Mouse (Mus musculus): ENCODE results near the gene Susd1.
A peak's percentile ranks its signal among the peaks of the same experiment; 100 is the strongest.

Gene Susd1

GRCm38 (mm10) chr4:59437990-59438854 lies at the start of gene Susd1:
Gene Susd1, minus strand, starts transcription at chr4:59438633.
- no peak for DNase-seq (ENCODE audit: low read depth, low spot score)

- DNase-seq (ENCODE audit: low read depth, low spot score), result no peak
Measured at GRCm38 (mm10) chr4:59471306-59471705, 32.9 kb upstream of the Susd1 start.

GRCm38 (mm10) chr4:59465449-59465848 lies 27.0 kb upstream of the Susd1 start:
- no peak for DNase-seq (ENCODE audit: low read depth, low spot score)

- no peak for DNase-seq (ENCODE audit: low read depth, low spot score)
Measured at GRCm38 (mm10) chr4:59464661-59465060, 26.2 kb upstream of the Susd1 start.

GRCm38 (mm10) chr4:59462494-59462893 lies 24.1 kb upstream of the Susd1 start:
- DNase-seq (ENCODE audit: low read depth, low spot score), result no peak

GRCm38 (mm10) chr4:59461116-59461727 lies 22.8 kb upstream of the Susd1 start:
- no peak for DNase-seq (ENCODE audit: low read depth, low spot score)

- DNase-seq (ENCODE audit: low read depth, low spot score), result no peak
Measured at GRCm38 (mm10) chr4:59459216-59459955, 21.0 kb upstream of the Susd1 start.

- DNase-seq (ENCODE audit: low read depth, low spot score), result peak; percentile 56
Measured at GRCm38 (mm10) chr4:59457941-59458340, 19.5 kb upstream of the Susd1 start.

GRCm38 (mm10) chr4:59457091-59457490 lies 18.7 kb upstream of the Susd1 start:
- no peak for DNase-seq (ENCODE audit: low read depth, low spot score)

- DNase-seq (ENCODE audit: low read depth, low spot score), result no peak
Measured at GRCm38 (mm10) chr4:59455465-59455864, 17.0 kb upstream of the Susd1 start.

- peak; percentile 72 for DNase-seq (ENCODE audit: low read depth, low spot score)
Measured at GRCm38 (mm10) chr4:59454046-59454445, 15.6 kb upstream of the Susd1 start.

GRCm38 (mm10) chr4:59452503-59452933 lies 14.1 kb upstream of the Susd1 start:
- peak; percentile 82 for DNase-seq (ENCODE audit: low read depth, low spot score)

- peak; percentile 23 for DNase-seq (ENCODE audit: low read depth, low spot score)
Measured at GRCm38 (mm10) chr4:59450906-59451305, 12.5 kb upstream of the Susd1 start.

- DNase-seq (ENCODE audit: low read depth, low spot score), result no peak
Measured at GRCm38 (mm10) chr4:59450234-59450854, 11.9 kb upstream of the Susd1 start.

GRCm38 (mm10) chr4:59447296-59447695 lies 8.9 kb upstream of the Susd1 start:
- no peak for DNase-seq (ENCODE audit: low read depth, low spot score)

- DNase-seq (ENCODE audit: low read depth, low spot score), result no peak
Measured at GRCm38 (mm10) chr4:59445516-59445915, 7.1 kb upstream of the Susd1 start.

GRCm38 (mm10) chr4:59444994-59445393 lies 6.6 kb upstream of the Susd1 start:
- DNase-seq (ENCODE audit: low read depth, low spot score), result no peak

GRCm38 (mm10) chr4:59444085-59444484 lies 5.7 kb upstream of the Susd1 start:
- no peak for DNase-seq (ENCODE audit: low read depth, low spot score)

- no peak for DNase-seq (ENCODE audit: low read depth, low spot score)
Measured at GRCm38 (mm10) chr4:59441265-59441664, 2.8 kb upstream of the Susd1 start.

GRCm38 (mm10) chr4:59439960-59440359 lies 1.5 kb upstream of the Susd1 start:
- no peak for DNase-seq (ENCODE audit: low read depth, low spot score)

GRCm38 (mm10) chr4:59439041-59439440 lies 608 bp upstream of the Susd1 start:
- no peak for DNase-seq (ENCODE audit: low read depth, low spot score)

- DNase-seq (ENCODE audit: low read depth, low spot score), result no peak
Measured at GRCm38 (mm10) chr4:59435951-59436350, 2.5 kb downstream of the Susd1 start.

Measured in 3T3-L1 (cell line).